Comparison of ENCODE assay signal across 9 mouse cellular contexts in genomic region chr9:52028521-52029405, GRCm38 (mm10). TPM values are rescaled to one million over a fixed set of nuclear protein-coding genes. Genes with fewer than 3 reads are reported as not detected.
DNase-seq lines count a peak whose midpoint lies in the region; ATAC-seq and TF ChIP-seq lines count a peak whose summit lies in the region.
"Had no signal": no experiment of that assay in that cellular context is flagged by ENCODE, and none has a peak within 500 bp of the region (broad histone marks: within the 10 kb centered on the region; RNA-seq: fewer than 3 reads in every experiment).

No protein-coding gene starts in this region.

- H3K36me3 ChIP-seq in hindbrain, embryonic 11.5 days (ENCODE audit: control insufficient read depth, insufficient read depth, low read length) = no peaks in the 10 kb centered on the region
- H3K36me3 ChIP-seq in hindbrain, embryonic 16.5 days (ENCODE audit: control insufficient read depth, insufficient read depth, low read length) = no peaks in the 10 kb centered on the region
- H3K36me3 ChIP-seq in heart, embryonic 12.5 days = no peaks in the 10 kb centered on the region
- H3K36me3 ChIP-seq in lung, embryonic 16.5 days (ENCODE audit: control insufficient read depth, insufficient read depth, low read length) = no peaks in the 10 kb centered on the region
- H3K36me3 ChIP-seq: G1E had no signal

- ATAC-seq in hindbrain, embryonic 11.5 days (ENCODE audit: low FRiP score) = no peak
- ATAC-seq in hindbrain, embryonic 16.5 days = no peak
- ATAC-seq in heart, embryonic 12.5 days (ENCODE audit: insufficient number of reproducible peaks, low FRiP score) = 0 out of 2 replicates have a peak, but pooled peaks have one; percentile 29
- peak; percentile 64; the same call in 1 of the 2 replicates for ATAC-seq in lung, embryonic 16.5 days (ENCODE audit: low read depth)

- H3K9ac ChIP-seq in hindbrain, embryonic 11.5 days (ENCODE audit: low read depth, low read length) = no peak overlapping the region
- H3K9ac ChIP-seq in hindbrain, embryonic 16.5 days (ENCODE audit: low read depth, low read length) = no peak overlapping the region
- H3K9ac ChIP-seq in heart, embryonic 12.5 days = no peak overlapping the region
- no peak overlapping the region for H3K9ac ChIP-seq in lung, embryonic 16.5 days (ENCODE audit: low read length)

- no peaks in the 10 kb centered on the region for H3K27me3 ChIP-seq in hindbrain, embryonic 11.5 days (ENCODE audit: control insufficient read depth, insufficient read depth, low read length)
- no peaks in the 10 kb centered on the region for H3K27me3 ChIP-seq in hindbrain, embryonic 16.5 days (replicated peaks; ENCODE audit: control insufficient read depth, insufficient read depth, low read length)
- no peaks in the 10 kb centered on the region for H3K27me3 ChIP-seq in heart, embryonic 12.5 days (replicated peaks)
- no peaks in the 10 kb centered on the region for H3K27me3 ChIP-seq in lung, embryonic 16.5 days (ENCODE audit: control insufficient read depth, insufficient read depth, low read depth, low read length)

- no peaks in the 10 kb centered on the region for H3K4me1 ChIP-seq in hindbrain, embryonic 11.5 days (replicated peaks; ENCODE audit: control insufficient read depth, insufficient read depth, low read length)
- H3K4me1 ChIP-seq in hindbrain, embryonic 16.5 days (ENCODE audit: control insufficient read depth, insufficient read depth, low read depth, low read length) = no peaks in the 10 kb centered on the region
- H3K4me1 ChIP-seq in heart, embryonic 12.5 days (replicated peaks) = peaks cover 23% of the 10 kb centered on the region
- H3K4me1 ChIP-seq in lung, embryonic 16.5 days (replicated peaks; ENCODE audit: control insufficient read depth, insufficient read depth, low read length) = peaks cover 14% of the 10 kb centered on the region

- H3K9me3 ChIP-seq in hindbrain, embryonic 11.5 days (ENCODE audit: control insufficient read depth, low read length) = no peaks in the 10 kb centered on the region
- no peaks in the 10 kb centered on the region for H3K9me3 ChIP-seq in hindbrain, embryonic 16.5 days (ENCODE audit: control insufficient read depth, low read length)
- H3K9me3 ChIP-seq in heart, embryonic 12.5 days (replicated peaks) = no peaks in the 10 kb centered on the region
- no peaks in the 10 kb centered on the region for H3K9me3 ChIP-seq in lung, embryonic 16.5 days (ENCODE audit: control insufficient read depth, low read length)
- H3K9me3 ChIP-seq: G1E had no signal

- no peak for TF ChIP-seq CTCF in left cerebral cortex, adult 2 months (IDR thresholded peaks at IDR 0.05)

- no peak overlapping the region for H3K4me2 ChIP-seq in hindbrain, embryonic 11.5 days (replicated peaks; ENCODE audit: low read depth, low read length)
- H3K4me2 ChIP-seq in hindbrain, embryonic 16.5 days (ENCODE audit: low read length) = no peak overlapping the region
- no peak overlapping the region for H3K4me2 ChIP-seq in heart, embryonic 12.5 days
- H3K4me2 ChIP-seq in lung, embryonic 16.5 days (ENCODE audit: low read depth, low read length) = no peak overlapping the region

- H3K27ac ChIP-seq in hindbrain, embryonic 11.5 days (ENCODE audit: low read depth, low read length) = no peak overlapping the region
- no peak overlapping the region for H3K27ac ChIP-seq in hindbrain, embryonic 16.5 days (ENCODE audit: low read depth, low read length)
- peak overlapping the region; percentile 67 for H3K27ac ChIP-seq in heart, embryonic 12.5 days (ENCODE audit: poor library complexity, severe bottlenecking)
- peak overlapping the region; percentile 58; the same call in 1 of the 2 replicates for H3K27ac ChIP-seq in lung, embryonic 16.5 days (ENCODE audit: low read length)
- no peak overlapping the region; the same call in 1 of the 2 replicates for H3K27ac ChIP-seq in left cerebral cortex, adult 2 months

- 58% methylated on average over 9 of the region's 9 CpGs for WGBS in hindbrain, embryonic 11.5 days
- 47% methylated on average over 9 of the region's 9 CpGs for WGBS in hindbrain, embryonic 16.5 days
- WGBS in heart, embryonic 12.5 days = 43% methylated on average over 9 of the region's 9 CpGs
- WGBS in lung, embryonic 16.5 days = 27% methylated on average over 9 of the region's 9 CpGs

- intact Hi-C loops in left cerebral cortex, adult 2 months (cut with DNase I) = no loop called here

- H3K4me3 ChIP-seq in hindbrain, embryonic 11.5 days (ENCODE audit: low read depth, low read length) = no peak overlapping the region
- H3K4me3 ChIP-seq in hindbrain, embryonic 16.5 days (ENCODE audit: low read length) = no peak overlapping the region
- no peak overlapping the region for H3K4me3 ChIP-seq in heart, embryonic 12.5 days
- no peak overlapping the region for H3K4me3 ChIP-seq in lung, embryonic 16.5 days (ENCODE audit: low read length)
- no peak overlapping the region for H3K4me3 ChIP-seq in left cerebral cortex, adult 2 months

- peak; percentile 46 for DNase-seq in hindbrain, embryonic 11.5 days (ENCODE audit: low spot score)
- DNase-seq in MEL-GATA-1-ER (ENCODE audit: extremely low read depth, low read depth) = peak; percentile 51
- no peak for DNase-seq in left cerebral cortex, adult 18-20 months (ENCODE audit: low spot score in 2 of 2)
- no peak for DNase-seq in gastrocnemius, postnatal 25 days
- DNase-seq in left cerebral cortex, adult 2 months (ENCODE audit: extremely low spot score in 1 of 2, low spot score in 2 of 2) = no peak

RNA-seq across cellular contexts. Expression of gene Rdx, which starts 18.2 kb away (rescaled TPM):
- 221 and 230 TPM in 2 replicates for polyA plus RNA-seq in hindbrain, embryonic 11.5 days (2014; fragmentation: Nextera tagmentation; extraction: Ambion mirVana)
- 70.7 and 71.5 TPM in 2 replicates for polyA plus RNA-seq in hindbrain, embryonic 16.5 days (2015; fragmentation: Nextera tagmentation; extraction: Ambion mirVana)
- 170 and 175 TPM in 2 replicates for polyA plus RNA-seq in heart, embryonic 12.5 days (2016; fragmentation: Nextera tagmentation; extraction: Ambion mirVana)
- 105 and 115 TPM in 2 replicates for polyA plus RNA-seq in lung, embryonic 16.5 days (2015; fragmentation: Nextera tagmentation; extraction: Ambion mirVana)
- 10 to 100 TPM; 42.9 to 44.5 TPM for total RNA-seq in left cerebral cortex, adult 18-20 months (2021)
- total RNA-seq in gastrocnemius, postnatal 25 days (2021) = 100 to 1,000 TPM; 101 to 109 TPM
- total RNA-seq in left cerebral cortex, adult 2 months (2021) = 10 to 100 TPM; 43.8 to 46.0 TPM

Comparison
In these comparisons a context has a peak if more than half of its experiments do, and no peak if none do; other contexts are left out.
1. ATAC-seq: peak in heart, embryonic 12.5 days (single experiment) and lung, embryonic 16.5 days (single experiment); none in hindbrain, embryonic 11.5 days (single experiment) and hindbrain, embryonic 16.5 days (single experiment).
2. DNase-seq: peak in hindbrain, embryonic 11.5 days (single experiment) and MEL-GATA-1-ER (single experiment); none in left cerebral cortex, adult 18-20 months (0 of 2), gastrocnemius, postnatal 25 days (single experiment) and left cerebral cortex, adult 2 months (0 of 2).
3. H3K27ac ChIP-seq: peak in heart, embryonic 12.5 days (single experiment) and lung, embryonic 16.5 days (single experiment); none in hindbrain, embryonic 11.5 days (single experiment), hindbrain, embryonic 16.5 days (single experiment) and left cerebral cortex, adult 2 months (single experiment).